Mouse (Mus musculus) kidney, embryonic 16.5 days (tissue): ENCODE measurements at regions not wholly inside any gene's neighbourhood (a gene's known extent, or its start where the extent isn't known, plus 50 kb on each side); places are given as distances from the start of the nearest gene placed in this dataset.

Source experiments
- ATAC-seq: fragments of 200-750 bp; cut with Nextera tagmentation; 2 replicates; pipeline ENCODE4 v1.8.0; 2017; ENCODE audit warnings: moderate TSS enrichment; ENCODE audit not compliant: low FRiP score, low TSS enrichment
- H3K27ac ChIP-seq: fragments of 300-500 bp; sonication (generic); 2 replicates; pipeline ENCODE4 v1.5.1; 2014; ENCODE audit warnings: low read length
- H3K27me3 ChIP-seq: fragments of 300-500 bp; sonication (generic); 2 replicates; pipeline ENCODE4 v1.6.1; 2014; ENCODE audit warnings: low read length, control low read depth, mixed read lengths; ENCODE audit not compliant: insufficient read depth
- H3K36me3 ChIP-seq: fragments of 300-500 bp; sonication (generic); 2 replicates; pipeline ENCODE4 v1.6.1; 2014; ENCODE audit warnings: low read length, control low read depth, mixed read lengths; ENCODE audit not compliant: insufficient read depth
- H3K4me1 ChIP-seq: fragments of 300-500 bp; sonication (generic); 2 replicates; pipeline ENCODE4 v1.6.1; 2014; ENCODE audit warnings: low read length, control low read depth, mixed read lengths; ENCODE audit not compliant: insufficient read depth
- H3K4me2 ChIP-seq: fragments of 300-500 bp; sonication (generic); replicated peaks from 2 replicates; pipeline ENCODE4 v1.6.1; 2014; ENCODE audit warnings: low read depth, low read length
- H3K4me3 ChIP-seq: fragments of 300-500 bp; sonication (generic); 2 replicates; pipeline ENCODE4 v1.5.1; 2014; ENCODE audit warnings: mild to moderate bottlenecking, low read length
- H3K9ac ChIP-seq: fragments of 300-500 bp; sonication (generic); replicated peaks from 2 replicates; pipeline ENCODE4 v1.6.1; 2014; ENCODE audit warnings: low read length
- H3K9me3 ChIP-seq: fragments of 300-500 bp; sonication (generic); 2 replicates; pipeline ENCODE4 v1.6.1; 2016; ENCODE audit warnings: low read length, control low read depth
- WGBS: fragments of 180-500 bp; shearing (Covaris S2); extraction: QIAGEN DNeasy Blood & Tissue Kit; methylation state at CpG from one replicate; pipeline ENCODE4 v1.1.7; 2014; 5-methylcytosine and 5-hydroxymethylcytosine counted together

GRCm38 (mm10) chr5:97195281-97195660 lies 83.9 kb upstream of the Paqr3 start:
- 64% methylated on average over 10 of the region's 10 CpGs for WGBS
- Histone ChIP-seq H3K36me3 (no peaks in the 10 kb centered on the region), H3K9me3 (no peaks in the 10 kb centered on the region), H3K27ac (no peak overlapping the region), H3K9ac (no peak overlapping the region), H3K27me3 (no peaks in the 10 kb centered on the region), H3K4me3 (no peak overlapping the region), H3K4me1 (no peaks in the 10 kb centered on the region), H3K4me2 (no peak overlapping the region; the same call in 1 of the 2 replicates)
- no peak for ATAC-seq

GRCm38 (mm10) chr5:97194656-97195280 lies 83.4 kb upstream of the Paqr3 start:
- 50% methylated on average over 11 of the region's 11 CpGs for WGBS

GRCm38 (mm10) chr5:97192656-97193055 lies 81.3 kb upstream of the Paqr3 start:
- no peak for ATAC-seq
- no peak overlapping the region for H3K4me3 ChIP-seq
- 81% methylated on average over 13 of the region's 13 CpGs for WGBS

More at GRCm38 (mm10) chr5:97194656-97195280, 83.4 kb upstream of the Paqr3 start:
- Histone ChIP-seq H3K4me3 (no peak overlapping the region), H3K4me1 (no peaks in the 10 kb centered on the region), H3K9ac (no peak overlapping the region), H3K27me3 (no peaks in the 10 kb centered on the region), H3K4me2 (no peak overlapping the region; the same call in 1 of the 2 replicates), H3K9me3 (no peaks in the 10 kb centered on the region), H3K27ac (no peak overlapping the region), H3K36me3 (no peaks in the 10 kb centered on the region)
- no peak for ATAC-seq

GRCm38 (mm10) chr5:97190695-97191094 lies 79.3 kb upstream of the Paqr3 start:
- no peak for ATAC-seq
- Histone ChIP-seq H3K9ac (no peak overlapping the region), H3K9me3 (no peaks in the 10 kb centered on the region), H3K36me3 (no peaks in the 10 kb centered on the region), H3K4me3 (no peak overlapping the region), H3K27me3 (no peaks in the 10 kb centered on the region), H3K4me1 (no peaks in the 10 kb centered on the region), H3K27ac (no peak overlapping the region), H3K4me2 (no peak overlapping the region)
- WGBS: 40% methylated on average over 3 of the region's 3 CpGs

More at GRCm38 (mm10) chr5:97192656-97193055, 81.3 kb upstream of the Paqr3 start:
- Histone ChIP-seq H3K4me1 (no peaks in the 10 kb centered on the region), H3K4me2 (no peak overlapping the region), H3K27ac (no peak overlapping the region), H3K36me3 (no peaks in the 10 kb centered on the region), H3K9ac (no peak overlapping the region), H3K27me3 (no peaks in the 10 kb centered on the region), H3K9me3 (no peaks in the 10 kb centered on the region)

GRCm38 (mm10) chr5:97184512-97184911 lies 73.1 kb upstream of the Paqr3 start:
- Histone ChIP-seq H3K9ac (no peak overlapping the region), H3K4me3 (no peak overlapping the region), H3K27me3 (no peaks in the 10 kb centered on the region), H3K36me3 (no peaks in the 10 kb centered on the region), H3K4me2 (no peak overlapping the region), H3K4me1 (no peaks in the 10 kb centered on the region), H3K9me3 (no peaks in the 10 kb centered on the region), H3K27ac (no peak overlapping the region)
- ATAC-seq: no peak
- 89% methylated on average over 9 of the region's 9 CpGs for WGBS

- 79% methylated on average over 1 of the region's 1 CpGs for WGBS
- H3K4me3 ChIP-seq: no peak overlapping the region
- no peak overlapping the region for H3K9ac ChIP-seq
- no peak overlapping the region for H3K27ac ChIP-seq
- H3K4me1 ChIP-seq: no peaks in the 10 kb centered on the region
- no peaks in the 10 kb centered on the region for H3K36me3 ChIP-seq
- no peaks in the 10 kb centered on the region for H3K9me3 ChIP-seq
- no peak overlapping the region for H3K4me2 ChIP-seq
- no peaks in the 10 kb centered on the region for H3K27me3 ChIP-seq
- ATAC-seq: no peak
These were observed 69.9 kb upstream of the Paqr3 start for GRCm38 (mm10) chr5:97181249-97181648.

GRCm38 (mm10) chr5:97174446-97174845 lies 63.0 kb upstream of the Paqr3 start:
- H3K27ac ChIP-seq: no peak overlapping the region
- no peak for ATAC-seq
- WGBS: 88% methylated on average over 8 of the region's 8 CpGs

GRCm38 (mm10) chr5:97167401-97168249 lies 56.2 kb upstream of the Paqr3 start:
- H3K4me1 ChIP-seq: no peaks in the 10 kb centered on the region
- H3K27ac ChIP-seq: no peak overlapping the region
- no peak for ATAC-seq
- no peaks in the 10 kb centered on the region for H3K9me3 ChIP-seq
- no peaks in the 10 kb centered on the region for H3K36me3 ChIP-seq
- H3K4me2 ChIP-seq: no peak overlapping the region
- no peak overlapping the region for H3K4me3 ChIP-seq
- H3K9ac ChIP-seq: no peak overlapping the region
- H3K27me3 ChIP-seq: no peaks in the 10 kb centered on the region
- WGBS: 73% methylated on average over 18 of the region's 18 CpGs

More at GRCm38 (mm10) chr5:97174446-97174845, 63.0 kb upstream of the Paqr3 start:
- Histone ChIP-seq H3K27me3 (no peaks in the 10 kb centered on the region), H3K9ac (no peak overlapping the region), H3K4me1 (no peaks in the 10 kb centered on the region), H3K4me2 (no peak overlapping the region), H3K9me3 (no peaks in the 10 kb centered on the region), H3K4me3 (no peak overlapping the region), H3K36me3 (no peaks in the 10 kb centered on the region)

GRCm38 (mm10) chr5:97166128-97166883 lies 54.9 kb upstream of the Paqr3 start:
- H3K36me3 ChIP-seq: no peaks in the 10 kb centered on the region
- H3K27ac ChIP-seq: no peak overlapping the region
- no peak overlapping the region for H3K4me3 ChIP-seq
- H3K9ac ChIP-seq: no peak overlapping the region
- no peaks in the 10 kb centered on the region for H3K4me1 ChIP-seq
- no peak overlapping the region for H3K4me2 ChIP-seq
- 84% methylated on average over 4 of the region's 4 CpGs for WGBS
- no peak for ATAC-seq
- H3K9me3 ChIP-seq: no peaks in the 10 kb centered on the region
- no peaks in the 10 kb centered on the region for H3K27me3 ChIP-seq
